Mouse (Mus musculus) left cerebral cortex, adult 2 months (tissue): ENCODE measurements around the gene Dtl. TPM values are rescaled to one million over a fixed set of nuclear protein-coding genes. Genes with fewer than 3 reads are reported as not detected.

Experiments
- DNase-seq, 2 experiments: peaks; one replicate each; pipeline ENCODE4 v3.0.0; 2021 to 2022; ENCODE audit warnings: low spot score in 2 of 2, mixed read lengths in 1 of 2; ENCODE audit errors: extremely low spot score in 1 of 2
- H3K27ac ChIP-seq: fragments of 200-600 bp; 2 replicates; pipeline ENCODE4 v1.8.1; 2022
- H3K4me3 ChIP-seq: fragments of 200-600 bp; 2 replicates; pipeline ENCODE4 v1.8.1; 2022
- CTCF ChIP-seq: fragments of 200-600 bp; IDR thresholded peaks from 2 replicates; pipeline ENCODE4 v1.8.1; 2022; ENCODE audit warnings: antibody characterized with exemption, mild to moderate bottlenecking, moderate library complexity
- intact Hi-C: fragments of 180-260 bp; cut with DNase I; formaldehyde crosslinking; loops from one replicate; pipeline ENCODE4 v1.15.1; 2025
- total RNA-seq, 2 experiments: library from RNA; stranded (reverse); gene quantifications; 2 replicates each; pipeline ENCODE4 v1.2.3; 2021

The Dtl gene
- total RNA-seq, 2 experiments from 2014 or later, result 6.9 to 8.1 TPM

- intact Hi-C loops, result no loop called here
- TF ChIP-seq CTCF, result no peak
- no peak overlapping the region for H3K4me3 ChIP-seq
- no peak overlapping the region for H3K27ac ChIP-seq
- no peak for DNase-seq
These were observed 33.7 kb upstream of the Dtl start for GRCm38 (mm10) chr1:191609051-191609450.

GRCm38 (mm10) chr1:191604690-191605089 lies 29.3 kb upstream of the Dtl start:
- H3K27ac ChIP-seq, result no peak overlapping the region
- DNase-seq, result no peak
- intact Hi-C loops, result no loop called here
- no peak overlapping the region for H3K4me3 ChIP-seq
- no peak for TF ChIP-seq CTCF

GRCm38 (mm10) chr1:191599210-191599609 lies 23.9 kb upstream of the Dtl start:
- Histone ChIP-seq H3K4me3 (no peak overlapping the region), H3K27ac (no peak overlapping the region)
- no peak for DNase-seq
- TF ChIP-seq CTCF, result no peak
- intact Hi-C loops, result loop anchor here (10.0 kb wide), 1 partner anchor 506 kb away; no protein-coding TSS in a partner anchor

GRCm38 (mm10) chr1:191596076-191596475 lies 20.7 kb upstream of the Dtl start:
- no peak for TF ChIP-seq CTCF
- intact Hi-C loops, result loop anchor here (10.0 kb wide), 1 partner anchor 509 kb away; no protein-coding TSS in a partner anchor
- DNase-seq, result no peak

GRCm38 (mm10) chr1:191592016-191592720 lies 16.8 kb upstream of the Dtl start:
- no peak for TF ChIP-seq CTCF
- intact Hi-C loops, result loop anchor here (5.0 to 10.0 kb wide), 2 partner anchors 130 to 513 kb away; no protein-coding TSS in a partner anchor
- H3K4me3 ChIP-seq, result 0 out of 2 replicates have a peak overlapping the region, but pooled peaks have one; percentile 3
- peak overlapping the region; percentile 89 for H3K27ac ChIP-seq
- peak in 1 of 2 experiments; percentile 24 for DNase-seq

More at GRCm38 (mm10) chr1:191596076-191596475, 20.7 kb upstream of the Dtl start:
- H3K27ac ChIP-seq, result no peak overlapping the region
- H3K4me3 ChIP-seq, result no peak overlapping the region

GRCm38 (mm10) chr1:191588749-191589148 lies 13.4 kb upstream of the Dtl start:
- Histone ChIP-seq H3K4me3 (no peak overlapping the region), H3K27ac (no peak overlapping the region)
- no peak for DNase-seq
- intact Hi-C loops, result no loop called here
- no peak for TF ChIP-seq CTCF

- Histone ChIP-seq H3K4me3 (no peak overlapping the region), H3K27ac (no peak overlapping the region)
- TF ChIP-seq CTCF, result peak; percentile 53
- intact Hi-C loops, result no loop called here
- DNase-seq, result no peak
These were observed 11.7 kb upstream of the Dtl start for GRCm38 (mm10) chr1:191587062-191587461.

GRCm38 (mm10) chr1:191585704-191586103 lies 10.4 kb upstream of the Dtl start:
- H3K4me3 ChIP-seq, result no peak overlapping the region
- intact Hi-C loops, result no loop called here
- peak; percentile 52 for TF ChIP-seq CTCF
- no peak overlapping the region for H3K27ac ChIP-seq
- DNase-seq, result no peak

GRCm38 (mm10) chr1:191584483-191584882 lies 9.1 kb upstream of the Dtl start:
- DNase-seq, result no peak
- no peak overlapping the region for H3K27ac ChIP-seq
- intact Hi-C loops, result no loop called here
- no peak overlapping the region for H3K4me3 ChIP-seq
- peak; percentile 1 for TF ChIP-seq CTCF

GRCm38 (mm10) chr1:191583836-191584235 lies 8.5 kb upstream of the Dtl start:
- DNase-seq, result no peak
- no peak for TF ChIP-seq CTCF
- H3K4me3 ChIP-seq, result no peak overlapping the region
- intact Hi-C loops, result no loop called here
- no peak overlapping the region for H3K27ac ChIP-seq

- no peak for TF ChIP-seq CTCF
- Histone ChIP-seq H3K27ac (no peak overlapping the region), H3K4me3 (no peak overlapping the region)
- intact Hi-C loops, result no loop called here
- DNase-seq, result no peak
These were observed 6.3 kb upstream of the Dtl start for GRCm38 (mm10) chr1:191581641-191582040.

- DNase-seq, result no peak
- TF ChIP-seq CTCF, result no peak
- intact Hi-C loops, result loop anchor here (10.0 kb wide), 1 partner anchor 325 kb away; the partner anchor contains the start of gene Slc30a1
- no peak overlapping the region for H3K27ac ChIP-seq
- no peak overlapping the region for H3K4me3 ChIP-seq
These were observed 4.2 kb upstream of the Dtl start for GRCm38 (mm10) chr1:191579524-191579923.
